Mouse (Mus musculus) erythroblast, embryonic 14.5 days (primary cell): ENCODE measurements around the gene Gnai1.

ENCODE experiments used
- GATA1 ChIP-seq: IDR thresholded peaks from 2 replicates; pipeline ENCODE4 v1.6.1; 2012; ENCODE audit warnings: low read length, inconsistent platforms, mixed read lengths
- TAL1 ChIP-seq: IDR thresholded peaks from 3 replicates; pipeline ENCODE4 v1.6.1; 2012; ENCODE audit warnings: low read length, inconsistent platforms, mixed read lengths

DNA sequence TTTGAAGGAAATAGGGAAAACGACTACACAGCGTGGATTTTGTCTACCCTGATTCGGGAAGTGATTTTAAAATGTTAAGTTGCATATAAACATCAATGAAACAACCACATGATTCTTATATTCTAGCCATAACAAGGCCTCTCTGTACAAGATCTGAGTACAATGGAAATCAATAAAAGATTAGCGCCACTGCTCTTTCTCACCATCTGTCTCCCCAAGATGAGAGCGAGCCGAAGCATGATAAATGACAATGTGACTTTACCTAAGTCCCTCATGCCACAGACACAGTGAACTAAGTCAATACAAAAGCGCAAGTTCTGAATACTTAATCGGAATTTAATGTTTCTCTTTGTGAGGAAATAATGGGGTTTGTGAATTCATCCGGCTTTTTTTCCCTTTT is 36.6 kb downstream of the Gnai1 start:
- no peak for TF ChIP-seq TAL1
- no peak for TF ChIP-seq GATA1
